Mouse (Mus musculus): ENCODE measurements at regions not wholly inside any gene's neighbourhood (a gene's known extent, or its start where the extent isn't known, plus 50 kb on each side); places are given as distances from the start of the nearest gene placed in this dataset.

DNA sequence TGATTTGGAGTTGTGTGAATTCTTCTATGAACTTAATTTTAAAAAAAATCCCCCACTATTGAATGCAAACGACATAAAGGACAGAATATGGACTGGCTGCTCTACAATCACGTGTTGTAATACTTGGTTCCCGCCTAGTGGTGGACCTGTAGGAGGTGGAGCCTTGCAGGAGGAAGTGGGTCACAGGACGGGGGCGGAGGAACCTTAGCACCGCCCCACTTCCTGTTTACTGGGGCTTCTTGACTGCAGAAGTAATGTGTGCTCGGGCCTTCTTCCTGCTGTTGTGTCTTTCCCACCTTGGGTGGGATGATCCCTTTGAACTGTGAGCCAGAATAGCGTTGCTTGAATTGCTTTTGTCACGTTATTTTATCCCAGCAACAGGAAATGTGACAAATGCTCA lies 52.2 kb upstream of the Tmem108 start:
- no peaks in the 10 kb centered on the region for H3K4me1 ChIP-seq (replicated peaks)
- no peak for DNase-seq (ENCODE audit: low spot score)
- no peaks in the 10 kb centered on the region for H3K36me3 ChIP-seq
- no peak overlapping the region for H3K27ac ChIP-seq
- H3K9me3 ChIP-seq = no peaks in the 10 kb centered on the region
- H3K27me3 ChIP-seq (ENCODE audit: insufficient read depth, poor library complexity, severe bottlenecking) = no peaks in the 10 kb centered on the region
- no peak overlapping the region for H3K4me3 ChIP-seq
- WGBS = 89% methylated on average over 9 of the region's 9 CpGs

DNA sequence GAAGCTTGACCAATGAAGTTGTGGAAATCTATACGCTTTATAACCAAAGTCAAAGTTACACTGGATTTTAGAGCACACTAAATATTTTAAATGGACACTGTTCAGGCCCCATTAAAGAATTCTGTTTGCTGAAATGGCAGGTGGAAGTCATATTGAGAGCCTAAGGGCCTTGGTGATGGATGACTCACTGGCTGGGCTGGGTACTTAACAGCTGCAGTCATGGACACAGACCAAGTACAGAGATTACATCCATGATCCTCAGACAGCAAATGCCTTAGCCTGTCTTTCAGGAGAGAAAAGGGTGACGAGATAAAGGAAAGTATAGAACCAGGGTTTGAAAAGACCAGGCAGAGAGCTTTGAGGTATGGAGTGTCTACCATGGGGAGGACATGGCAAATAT lies 57.4 kb upstream of the Tmem108 start:
- H3K27me3 ChIP-seq (ENCODE audit: insufficient read depth, poor library complexity, severe bottlenecking) = no peaks in the 10 kb centered on the region
- H3K4me1 ChIP-seq (replicated peaks) = no peaks in the 10 kb centered on the region
- no peak for DNase-seq (ENCODE audit: low spot score)
- H3K4me3 ChIP-seq = no peak overlapping the region
- H3K27ac ChIP-seq = no peak overlapping the region
- H3K9me3 ChIP-seq = no peaks in the 10 kb centered on the region
- 85% methylated on average over 2 of the region's 2 CpGs for WGBS
- no peaks in the 10 kb centered on the region for H3K36me3 ChIP-seq

DNA sequence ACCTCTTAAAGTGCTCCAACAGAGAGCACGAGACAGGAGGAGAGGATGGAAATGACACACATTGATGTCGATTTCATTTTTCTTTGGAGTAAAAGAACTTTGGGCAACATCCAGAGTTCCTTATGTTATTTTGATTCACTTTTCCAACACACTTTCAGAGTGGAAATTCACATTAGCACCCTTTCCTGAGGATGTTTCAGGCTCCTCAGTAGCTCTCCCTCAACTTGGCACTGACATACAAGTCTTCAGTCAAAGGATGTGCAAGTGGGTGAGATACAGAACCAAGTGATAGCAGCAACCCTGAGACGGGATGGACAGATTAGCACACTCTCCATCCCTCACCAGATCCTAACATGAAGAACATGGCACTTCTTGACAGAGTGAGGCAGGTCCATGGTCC lies 60.0 kb upstream of the Tmem108 start:
- no peak overlapping the region for H3K4me3 ChIP-seq
- no peaks in the 10 kb centered on the region for H3K4me1 ChIP-seq (replicated peaks)
- no peaks in the 10 kb centered on the region for H3K9me3 ChIP-seq
- DNase-seq (ENCODE audit: low spot score) = no peak
- H3K27ac ChIP-seq = no peak overlapping the region
- no peaks in the 10 kb centered on the region for H3K36me3 ChIP-seq
- 86% methylated on average over 3 of the region's 3 CpGs for WGBS
- no peaks in the 10 kb centered on the region for H3K27me3 ChIP-seq (ENCODE audit: insufficient read depth, poor library complexity, severe bottlenecking)

DNA sequence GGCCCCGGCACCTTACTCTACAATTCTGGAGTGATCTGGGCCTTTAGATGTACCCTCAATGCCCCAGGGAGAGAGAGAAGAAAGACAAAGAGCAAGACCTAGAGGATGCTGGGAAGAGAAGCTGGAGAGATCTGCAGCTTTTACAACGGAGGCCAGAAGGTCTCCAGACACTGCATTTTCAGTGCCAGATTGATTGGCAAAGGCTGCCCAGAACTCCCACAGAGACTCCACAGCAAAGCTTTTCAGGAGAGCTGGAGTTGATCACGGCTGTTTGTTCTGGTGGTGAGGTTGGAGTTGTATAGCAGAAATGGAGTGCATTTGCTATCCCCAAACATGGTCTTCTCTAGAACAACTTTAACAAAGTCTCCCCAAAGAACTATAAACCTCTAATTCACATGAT lies 61.9 kb upstream of the Tmem108 start:
- no peaks in the 10 kb centered on the region for H3K4me1 ChIP-seq (replicated peaks)
- DNase-seq (ENCODE audit: low spot score) = no peak
- no peak overlapping the region for H3K27ac ChIP-seq
- no peaks in the 10 kb centered on the region for H3K27me3 ChIP-seq (ENCODE audit: insufficient read depth, poor library complexity, severe bottlenecking)
- no peak overlapping the region for H3K4me3 ChIP-seq
- H3K9me3 ChIP-seq = no peaks in the 10 kb centered on the region
- 44% methylated on average over 3 of the region's 3 CpGs for WGBS
- no peaks in the 10 kb centered on the region for H3K36me3 ChIP-seq

DNA sequence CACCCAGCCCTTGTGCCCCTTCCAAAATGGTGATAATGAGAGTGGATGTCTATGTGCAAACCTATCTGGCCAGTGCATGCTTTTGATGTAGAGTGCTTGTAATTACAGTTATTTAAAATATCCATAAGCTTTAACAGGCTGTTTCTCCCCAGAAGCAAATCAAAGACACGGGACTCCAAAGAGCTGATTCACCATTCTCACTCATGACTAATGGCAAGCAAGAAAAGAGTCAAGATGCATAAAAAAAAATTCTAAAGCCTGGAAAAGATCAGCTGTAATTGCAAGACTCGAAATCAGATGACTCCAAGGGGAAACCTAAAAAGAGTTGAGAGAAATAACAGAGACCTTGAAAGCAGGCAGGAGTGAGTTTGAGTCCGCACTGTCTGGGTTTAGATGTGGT lies 79.6 kb upstream of the Tmem108 start:
- Histone ChIP-seq H3K27ac (no peak overlapping the region), H3K27me3 (ENCODE audit: insufficient read depth, poor library complexity, severe bottlenecking) (no peaks in the 10 kb centered on the region), H3K4me1 (replicated peaks) (no peaks in the 10 kb centered on the region), H3K4me3 (no peak overlapping the region), H3K9me3 (no peaks in the 10 kb centered on the region), H3K36me3 (no peaks in the 10 kb centered on the region)
- WGBS = 79% methylated on average over 3 of the region's 3 CpGs
- DNase-seq (ENCODE audit: low spot score) = no peak

DNA sequence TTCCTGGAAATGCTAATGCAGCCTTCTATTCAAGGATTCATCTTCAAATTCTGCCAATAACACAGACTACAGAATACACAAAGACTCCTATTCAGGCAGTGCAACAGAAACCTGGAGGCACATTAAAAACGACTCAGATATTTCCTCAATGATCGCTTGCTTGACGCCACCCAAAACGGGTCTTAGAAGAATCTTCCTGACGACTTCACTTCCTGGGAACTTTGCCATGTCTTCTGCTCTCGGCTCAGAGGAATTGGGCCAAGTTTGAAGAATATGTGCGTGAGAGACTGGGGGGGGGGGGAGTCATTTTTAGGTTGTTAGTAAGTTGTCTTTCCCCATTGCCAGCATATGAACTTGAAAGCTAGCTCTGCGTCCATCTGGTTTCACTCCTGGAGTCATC lies 82.2 kb upstream of the Tmem108 start:
- Histone ChIP-seq H3K27me3 (ENCODE audit: insufficient read depth, poor library complexity, severe bottlenecking) (no peaks in the 10 kb centered on the region), H3K4me3 (no peak overlapping the region), H3K9me3 (no peaks in the 10 kb centered on the region), H3K4me1 (replicated peaks) (no peaks in the 10 kb centered on the region), H3K36me3 (no peaks in the 10 kb centered on the region), H3K27ac (no peak overlapping the region)
- DNase-seq (ENCODE audit: low spot score) = no peak
- 86% methylated on average over 8 of the region's 8 CpGs for WGBS

DNA sequence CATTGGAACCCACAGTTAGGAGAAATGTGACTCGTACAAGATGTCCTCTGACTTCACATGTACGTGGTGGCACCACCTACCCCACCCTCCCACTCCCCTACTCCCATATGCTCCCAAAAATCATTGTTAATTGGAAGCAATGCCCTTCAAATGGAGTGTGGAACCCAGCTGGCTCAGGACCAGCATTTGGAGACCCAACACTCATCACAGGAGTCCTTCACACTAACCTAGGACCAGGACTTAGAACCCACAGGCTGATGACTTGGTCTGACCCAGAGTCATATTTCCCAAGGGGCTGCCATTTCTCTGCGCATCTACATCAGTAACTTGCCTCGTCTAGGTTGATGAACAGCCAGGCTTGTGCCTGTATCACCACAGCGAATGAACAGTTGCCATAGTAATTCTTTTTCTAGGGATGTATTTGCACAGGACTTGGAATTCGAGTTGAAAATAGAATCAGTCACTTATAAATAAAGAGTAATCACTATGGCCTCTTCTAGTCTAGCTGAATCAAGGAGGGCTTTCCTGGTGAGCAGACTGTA lies 84.3 kb upstream of the Tmem108 start:
- Histone ChIP-seq H3K4me1 (replicated peaks) (no peaks in the 10 kb centered on the region), H3K27ac (no peak overlapping the region), H3K27me3 (ENCODE audit: insufficient read depth, poor library complexity, severe bottlenecking) (no peaks in the 10 kb centered on the region), H3K4me3 (no peak overlapping the region), H3K9me3 (no peaks in the 10 kb centered on the region), H3K36me3 (no peaks in the 10 kb centered on the region)
- 81% methylated on average over 6 of the region's 6 CpGs for WGBS
- no peak for DNase-seq (ENCODE audit: low spot score)

DNA sequence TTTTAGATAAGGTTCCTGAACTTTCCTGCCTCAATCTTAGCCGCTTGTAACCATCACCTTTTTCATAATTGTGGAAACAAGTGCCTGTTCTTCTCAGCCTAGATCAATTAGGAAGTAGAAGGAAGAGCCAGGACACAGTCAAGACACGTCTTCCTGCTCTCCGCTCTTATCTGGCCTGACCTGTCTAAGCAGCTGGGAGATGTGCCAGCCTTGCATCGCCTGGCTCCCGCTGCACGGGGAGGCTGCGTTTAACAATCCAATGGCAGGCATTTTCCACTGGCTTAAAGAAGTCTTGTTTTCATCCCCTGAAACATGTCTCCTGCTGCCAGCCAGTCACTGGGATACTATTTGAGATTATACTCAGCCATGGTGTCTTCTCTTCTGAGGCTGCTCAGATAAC lies 86.3 kb upstream of the Tmem108 start:
- peaks cover under 1% of the 10 kb centered on the region for H3K9me3 ChIP-seq
- H3K27ac ChIP-seq = no peak overlapping the region
- no peak for DNase-seq (ENCODE audit: low spot score)
- 87% methylated on average over 7 of the region's 7 CpGs for WGBS
- no peak overlapping the region for H3K4me3 ChIP-seq
- H3K27me3 ChIP-seq (ENCODE audit: insufficient read depth, poor library complexity, severe bottlenecking) = no peaks in the 10 kb centered on the region
- no peaks in the 10 kb centered on the region for H3K36me3 ChIP-seq
- no peaks in the 10 kb centered on the region for H3K4me1 ChIP-seq (replicated peaks)

DNA sequence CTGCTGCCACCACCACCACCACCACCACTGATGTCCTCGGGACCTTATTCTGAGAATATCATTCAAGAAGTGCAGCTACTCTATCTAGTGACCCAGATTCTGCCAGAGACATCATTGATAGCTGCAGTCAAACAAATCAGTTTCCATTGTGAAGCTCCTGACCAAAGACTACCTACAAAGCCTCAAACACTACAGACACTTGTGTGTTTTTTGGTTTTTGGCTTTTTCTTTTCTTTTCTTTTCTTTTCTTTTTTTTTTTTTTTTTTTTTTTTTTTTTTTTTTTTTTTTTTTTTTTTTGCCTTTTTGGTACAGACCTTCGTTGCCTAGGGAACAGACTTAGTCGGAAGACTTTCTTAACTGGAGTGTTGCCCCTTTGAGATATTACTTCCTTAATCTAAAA lies 87.4 kb upstream of the Tmem108 start:
- no peaks in the 10 kb centered on the region for H3K36me3 ChIP-seq
- H3K27me3 ChIP-seq (ENCODE audit: insufficient read depth, poor library complexity, severe bottlenecking) = no peaks in the 10 kb centered on the region
- no peak overlapping the region for H3K4me3 ChIP-seq
- peaks cover 12% of the 10 kb centered on the region for H3K9me3 ChIP-seq
- H3K4me1 ChIP-seq (replicated peaks) = no peaks in the 10 kb centered on the region
- H3K27ac ChIP-seq = no peak overlapping the region
- DNase-seq (ENCODE audit: low spot score) = no peak
- WGBS = 85% methylated on average over 3 of the region's 3 CpGs

DNA sequence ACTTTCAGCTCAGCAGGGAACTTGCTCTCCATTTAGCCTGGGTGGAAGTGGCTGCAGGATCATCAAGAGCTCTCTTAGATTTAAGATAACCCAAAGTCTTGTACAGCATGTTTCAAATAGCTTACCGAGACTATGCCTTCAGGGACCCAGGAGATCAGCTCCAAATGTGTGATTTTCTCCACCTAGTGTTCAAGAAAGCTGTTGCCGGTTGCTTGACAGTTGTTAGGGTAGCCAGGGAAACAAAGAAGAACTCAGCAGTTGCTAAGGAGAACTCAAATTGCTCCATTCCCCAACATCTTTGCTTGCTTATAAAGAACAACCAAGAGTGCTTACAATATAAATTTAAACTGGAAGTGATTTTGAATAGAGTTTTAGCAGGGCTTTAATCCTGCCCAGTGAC lies 91.1 kb upstream of the Tmem108 start:
- Histone ChIP-seq H3K4me1 (replicated peaks) (no peaks in the 10 kb centered on the region), H3K4me3 (no peak overlapping the region), H3K27me3 (ENCODE audit: insufficient read depth, poor library complexity, severe bottlenecking) (no peaks in the 10 kb centered on the region), H3K36me3 (no peaks in the 10 kb centered on the region), H3K27ac (no peak overlapping the region), H3K9me3 (peaks cover 13% of the 10 kb centered on the region)
- no peak for DNase-seq (ENCODE audit: low spot score)
- 71% methylated on average over 2 of the region's 2 CpGs for WGBS

DNA sequence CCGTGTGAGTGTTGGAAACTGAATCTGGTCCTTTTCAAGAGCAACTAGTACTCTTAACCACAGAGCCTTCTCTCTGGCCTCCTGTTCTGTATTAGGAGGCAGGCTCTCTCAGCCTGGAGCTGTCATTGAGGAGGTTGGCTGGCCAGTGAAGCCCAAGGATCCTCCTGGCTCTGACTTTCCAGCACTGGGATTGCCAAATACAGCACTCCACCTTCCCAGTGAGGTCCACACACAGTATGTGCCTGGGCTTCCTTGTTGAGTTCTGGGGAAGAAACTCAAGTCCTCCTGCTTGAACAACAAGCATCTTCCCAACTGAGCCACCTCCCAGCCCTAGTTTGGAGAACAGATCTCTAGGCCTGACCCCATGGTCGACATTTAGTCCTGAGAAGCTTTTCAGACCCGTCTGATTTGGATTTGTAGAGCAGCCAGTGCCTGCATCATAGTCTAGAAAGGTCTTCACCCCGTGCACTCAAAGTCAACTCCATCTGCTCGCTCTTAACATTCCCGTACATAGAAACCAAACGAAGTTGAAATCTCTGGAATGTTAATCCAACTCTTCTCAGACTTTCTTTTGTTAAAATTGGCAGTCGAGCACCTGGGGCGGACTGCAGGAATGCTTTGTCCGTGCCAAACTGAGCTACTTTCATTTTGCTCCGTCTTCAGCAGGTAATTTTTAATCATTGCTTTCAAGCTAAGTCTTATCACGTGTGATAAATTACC lies 99.2 kb upstream of the Tmem108 start:
- 69% methylated on average over 12 of the region's 12 CpGs for WGBS
- Histone ChIP-seq H3K4me3 (no peak overlapping the region), H3K4me1 (replicated peaks) (no peaks in the 10 kb centered on the region), H3K27ac (no peak overlapping the region), H3K27me3 (ENCODE audit: insufficient read depth, poor library complexity, severe bottlenecking) (no peaks in the 10 kb centered on the region), H3K9me3 (no peaks in the 10 kb centered on the region), H3K36me3 (no peaks in the 10 kb centered on the region)
- no peak for DNase-seq (ENCODE audit: low spot score)

DNA sequence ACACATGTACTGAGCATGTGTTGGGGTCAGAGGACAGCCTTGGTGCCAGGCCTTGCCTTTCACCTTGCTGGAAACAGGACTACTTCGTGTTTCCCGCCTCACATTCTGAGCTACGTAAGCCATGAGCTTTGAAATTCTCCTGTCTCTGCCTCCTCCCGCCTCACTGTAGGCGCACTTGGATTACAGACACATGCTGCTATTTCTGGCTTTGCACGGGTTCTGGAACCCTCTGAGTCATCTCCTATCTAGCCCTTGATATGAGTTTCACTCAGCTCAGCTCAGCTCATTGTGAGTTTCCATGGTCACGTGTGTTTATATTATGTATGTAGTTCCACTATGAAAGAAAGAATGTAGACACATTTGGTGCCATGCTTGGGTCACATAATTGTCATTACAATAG lies 100.9 kb upstream of the Tmem108 start:
- Histone ChIP-seq H3K27ac (no peak overlapping the region), H3K27me3 (ENCODE audit: insufficient read depth, poor library complexity, severe bottlenecking) (no peaks in the 10 kb centered on the region), H3K4me1 (replicated peaks) (no peaks in the 10 kb centered on the region), H3K36me3 (no peaks in the 10 kb centered on the region), H3K4me3 (no peak overlapping the region), H3K9me3 (no peaks in the 10 kb centered on the region)
- DNase-seq (ENCODE audit: low spot score) = no peak
- WGBS = 89% methylated on average over 7 of the region's 7 CpGs

DNA sequence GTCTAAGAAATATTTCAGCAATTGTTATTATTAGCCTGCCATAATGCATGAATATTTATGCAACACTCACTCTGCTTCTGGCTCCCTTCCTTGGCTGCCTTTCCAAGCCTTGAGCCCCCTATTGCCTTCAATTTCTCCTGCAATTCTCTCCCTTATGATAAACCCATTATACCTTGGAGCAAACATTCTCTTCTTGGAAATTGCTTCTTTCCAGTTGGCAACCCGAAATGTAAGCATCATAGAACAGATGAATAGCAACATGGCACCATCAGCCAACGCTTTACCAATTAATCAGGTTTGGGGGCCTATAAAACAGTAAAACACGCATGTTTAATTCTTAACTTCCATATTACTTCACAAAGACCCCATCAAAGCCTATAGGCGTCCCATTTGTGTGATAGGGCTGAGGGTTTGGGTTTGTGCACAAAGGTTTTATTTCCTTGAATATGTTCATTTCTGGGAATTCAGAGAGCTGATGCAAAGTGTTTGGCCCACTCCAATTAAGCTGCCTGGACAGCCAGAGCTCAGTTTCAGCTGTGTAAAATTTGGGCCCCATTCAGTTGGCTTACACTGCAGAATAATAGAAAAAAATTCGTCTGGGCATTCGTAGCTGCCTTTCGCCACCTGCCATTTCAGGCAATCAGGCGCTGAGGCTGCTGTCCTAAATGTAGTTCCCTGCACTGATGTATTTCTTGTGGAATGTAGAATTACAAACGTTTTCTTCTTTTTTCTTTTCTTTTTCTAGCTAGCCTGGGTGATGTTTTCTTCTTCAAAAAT lies 106.0 kb upstream of the Tmem108 start:
- H3K27ac ChIP-seq = no peak overlapping the region
- no peaks in the 10 kb centered on the region for H3K9me3 ChIP-seq
- 80% methylated on average over 9 of the region's 9 CpGs for WGBS
- no peak overlapping the region for H3K4me3 ChIP-seq
- no peaks in the 10 kb centered on the region for H3K4me1 ChIP-seq (replicated peaks)
- no peaks in the 10 kb centered on the region for H3K36me3 ChIP-seq
- DNase-seq (ENCODE audit: low spot score) = no peak
- H3K27me3 ChIP-seq (ENCODE audit: insufficient read depth, poor library complexity, severe bottlenecking) = no peaks in the 10 kb centered on the region
